Comparison of ENCODE assay signal across 15 mouse cellular contexts in the genomic region with DNA sequence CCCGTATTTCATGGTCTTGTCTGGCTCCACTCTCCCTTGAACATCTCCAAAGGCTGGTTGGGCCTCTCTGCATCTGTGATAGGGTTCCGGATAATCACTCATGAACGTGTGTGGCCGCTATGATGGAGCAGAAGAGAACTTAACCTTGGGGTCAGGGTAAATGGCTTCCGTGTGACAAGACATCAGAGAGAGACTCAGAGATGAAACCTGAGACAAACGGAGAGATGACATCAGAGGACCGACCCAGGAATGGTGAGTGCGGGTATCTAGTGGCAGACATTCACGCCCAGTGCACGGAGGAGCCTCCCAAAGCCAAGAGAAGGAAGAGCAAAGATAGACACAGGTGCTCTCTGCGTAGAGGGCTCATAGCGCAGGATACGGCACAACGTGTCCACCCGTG.
"Had no signal": no experiment of that assay in that cellular context is flagged by ENCODE, and none has a peak within 500 bp of the region (broad histone marks: within the 10 kb centered on the region; RNA-seq: fewer than 3 reads in every experiment).

No protein-coding gene starts in this region.

- H3K27ac ChIP-seq: midbrain, embryonic 10.5 days; midbrain, embryonic 12.5 days; neural tube, embryonic 12.5 days; stomach, embryonic 15.5 days; stomach, postnatal 0 days had no signal

- H3K36me3 ChIP-seq: midbrain, embryonic 10.5 days; midbrain, embryonic 12.5 days; neural tube, embryonic 12.5 days; stomach, embryonic 15.5 days had no signal

- H3K4me3 ChIP-seq: midbrain, embryonic 10.5 days; midbrain, embryonic 12.5 days; neural tube, embryonic 12.5 days; stomach, embryonic 15.5 days had no signal

- H3K9ac ChIP-seq: lung, embryonic 14.5 days; midbrain, embryonic 12.5 days; neural tube, embryonic 12.5 days; stomach, embryonic 15.5 days had no signal

- H3K9me3 ChIP-seq: midbrain, embryonic 10.5 days; midbrain, embryonic 12.5 days; neural tube, embryonic 12.5 days; stomach, embryonic 15.5 days had no signal

- DNase-seq: lung, adult 18-20 months; lung, embryonic 14.5 days; lung, postnatal 10 days; lung, postnatal 4 days; midbrain, embryonic 14.5 days; right cerebral cortex, postnatal 14 days; thymus, adult 2 months; thymus, postnatal 25 days; thymus, postnatal 4 days had no signal

- ATAC-seq: midbrain, embryonic 16.5 days had no signal

- H3K4me1 ChIP-seq: stomach, embryonic 15.5 days had no signal

- H3K4me2 ChIP-seq: lung, embryonic 14.5 days; midbrain, embryonic 12.5 days; neural tube, embryonic 12.5 days; stomach, embryonic 15.5 days had no signal
